Mouse (Mus musculus) liver, adult 2 months (tissue): Measurements from ENCODE around the gene Ltbp2.

Source experiments
- CTCF ChIP-seq: fragments of 200-500 bp; IDR thresholded peaks from 2 replicates; pipeline ENCODE4 v1.5.1; 2011; ENCODE audit warnings: low read depth, low read length, control low read depth
- POLR2A ChIP-seq: fragments of 200-500 bp; IDR thresholded peaks from 2 replicates; pipeline ENCODE4 v1.6.1; 2011; ENCODE audit warnings: low read length, control low read depth; ENCODE audit not compliant: insufficient read depth; ENCODE audit errors: extremely low read depth

- no peak for TF ChIP-seq POLR2A
- TF ChIP-seq CTCF = no peak
Measured at GRCm38 (mm10) chr12:84805228-84805842, 71.0 kb downstream of the Ltbp2 start.
